ENCODE assay signal across 13 mouse cellular contexts in the genomic region with DNA sequence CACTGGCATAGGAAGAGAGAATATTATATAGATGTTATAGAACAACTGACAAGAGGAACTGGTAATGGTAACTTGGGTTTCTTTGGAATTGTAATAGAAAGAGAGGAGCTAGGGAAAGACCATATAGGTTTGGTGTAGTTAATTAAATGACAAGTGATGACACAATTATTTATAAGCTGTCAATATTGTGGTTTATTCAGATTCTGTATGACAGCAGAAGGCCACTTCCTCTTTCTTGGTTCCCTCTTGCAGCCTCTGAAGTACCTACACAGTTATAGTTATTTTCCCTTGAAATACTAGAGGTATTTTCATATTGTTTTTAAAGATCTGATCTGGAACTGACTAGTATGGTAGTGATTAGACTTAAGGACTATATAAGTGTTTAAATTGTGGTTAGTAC.
"Had no signal": no experiment of that assay in that cellular context is flagged by ENCODE, and none has a peak within 500 bp of the region (broad histone marks: within the 10 kb centered on the region; RNA-seq: fewer than 3 reads in every experiment).

No protein-coding gene starts in this region.

- DNase-seq: kidney, adult 9 months; kidney, postnatal 36 days; layer of hippocampus, adult 9-11 months; lung, adult 18-20 months; midbrain, embryonic 14.5 days; retina, postnatal 1 day; thymus, adult 18-20 months; thymus, postnatal 14 days had no signal

- H3K27ac ChIP-seq: kidney, postnatal 0 days; limb, embryonic 13.5 days; liver, embryonic 14.5 days; midbrain, embryonic 10.5 days; neural tube, embryonic 12.5 days had no signal

- H3K9me3 ChIP-seq: limb, embryonic 13.5 days; midbrain, embryonic 10.5 days; neural tube, embryonic 12.5 days had no signal

- H3K4me1 ChIP-seq: limb, embryonic 13.5 days; midbrain, embryonic 10.5 days; neural tube, embryonic 12.5 days had no signal

- H3K9ac ChIP-seq: limb, embryonic 13.5 days; liver, embryonic 14.5 days; neural tube, embryonic 12.5 days had no signal

- H3K4me3 ChIP-seq: limb, embryonic 13.5 days; midbrain, embryonic 10.5 days; neural tube, embryonic 12.5 days had no signal

- H3K36me3 ChIP-seq: midbrain, embryonic 10.5 days; neural tube, embryonic 12.5 days had no signal

- H3K4me2 ChIP-seq: limb, embryonic 13.5 days; neural tube, embryonic 12.5 days had no signal

- H3K27me3 ChIP-seq: neural tube, embryonic 12.5 days had no signal
